Mouse (Mus musculus) brown adipose tissue, adult 24 weeks (tissue): Measurements from ENCODE around the gene Ccdc181. TPM values are rescaled to one million over a fixed set of nuclear protein-coding genes. Genes with fewer than 3 reads are reported as not detected.
"Not testable (repeated sequence)": the region's sequence is repeated elsewhere in the genome, so short reads cannot be mapped to it uniquely, and the experiment has no call there.

Experiments
- H3K27ac ChIP-seq: fragments of 200-500 bp; replicated peaks from 2 replicates; pipeline ENCODE4 v1.5.1; 2012; ENCODE audit warnings: low read depth, mild to moderate bottlenecking, low read length
- H3K4me1 ChIP-seq: fragments of 200-500 bp; 2 replicates; pipeline ENCODE4 v1.6.1; 2012; ENCODE audit warnings: low read length, mixed read lengths; ENCODE audit not compliant: control insufficient read depth, insufficient read depth, insufficient read length
- H3K4me3 ChIP-seq: fragments of 200-500 bp; 2 replicates; pipeline ENCODE4 v1.5.1; 2012; ENCODE audit warnings: low read depth, mild to moderate bottlenecking, low read length, moderate library complexity; ENCODE audit not compliant: insufficient read depth
- polyA plus RNA-seq: library from polyadenylated mRNA; stranded (reverse); fragments of >200 nt; gene quantifications from 2 replicates; pipeline ENCODE4 v1.2.4, GENCODE M21; 2012; ENCODE audit not compliant: missing spikeins, insufficient read depth, insufficient read length

Ccdc181 gene
- polyA plus RNA-seq = 7.7 and 8.3 TPM in 2 replicates

DNA sequence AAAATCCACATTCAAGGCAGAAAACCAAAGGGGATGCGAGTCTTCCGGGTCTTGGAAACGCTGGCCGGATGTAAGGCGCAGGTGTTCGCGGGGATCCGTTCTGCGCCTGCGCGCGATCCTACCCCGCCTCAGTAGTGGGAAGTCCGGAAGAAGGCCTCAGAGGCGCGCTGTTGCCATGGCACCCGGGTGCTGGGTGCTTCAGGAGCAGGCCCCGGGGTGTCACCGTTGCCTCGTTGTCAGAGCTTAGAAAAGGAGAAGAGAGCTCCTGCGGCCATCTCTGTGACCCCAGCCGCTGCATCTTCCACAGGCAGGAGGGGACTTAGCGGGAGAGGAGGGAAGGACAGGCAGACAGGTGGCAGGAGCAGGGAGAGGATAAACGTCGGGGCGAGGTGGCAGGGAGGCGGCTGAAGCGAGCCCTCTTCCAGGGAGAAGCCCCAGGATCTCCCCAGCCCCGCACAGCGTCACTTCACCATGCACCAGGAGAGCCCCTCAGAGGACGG is at the start of gene Ccdc181:
TSS of gene Ccdc181 (plus strand) at position 131 of the 500 bp plus-strand sequence.
- Histone ChIP-seq H3K4me3 (peak within 1 kb of the TSS; percentile 80), H3K27ac (no peak within 1 kb of the TSS)

GRCm38 (mm10) chr1:164231937-164232570 is 43.3 kb upstream of the Ccdc181 start:
- not testable (repeated sequence) for H3K4me3 ChIP-seq, H3K27ac ChIP-seq, H3K4me1 ChIP-seq

More for the DNA sequence above, at the start of gene Ccdc181:
- no peaks in the 10 kb centered on the region for H3K4me1 ChIP-seq

GRCm38 (mm10) chr1:164233447-164233846 is 41.9 kb upstream of the Ccdc181 start:
- Histone ChIP-seq H3K4me3 (no peak overlapping the region), H3K4me1 (no peaks in the 10 kb centered on the region), H3K27ac (no peak overlapping the region)

DNA sequence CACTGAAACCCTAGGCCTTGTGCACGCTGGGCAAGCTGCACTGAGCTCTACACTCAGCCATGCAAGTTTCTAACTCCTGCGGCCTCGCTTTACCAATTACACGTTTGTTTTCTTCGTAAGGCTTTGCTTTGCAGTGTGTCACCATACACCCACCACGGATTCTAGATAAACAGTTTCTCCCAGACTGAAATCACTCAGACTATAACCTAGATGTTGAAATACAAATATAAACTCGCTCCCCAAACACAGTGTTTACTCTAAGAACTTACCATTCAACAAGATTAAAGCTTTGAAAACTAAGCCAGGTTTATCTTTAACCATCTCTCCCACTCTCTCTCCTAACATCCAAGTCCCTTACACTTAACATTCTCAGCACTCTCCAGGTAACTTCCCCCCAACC is 40.3 kb upstream of the Ccdc181 start:
- no peak overlapping the region for H3K4me3 ChIP-seq
- H3K4me1 ChIP-seq = no peaks in the 10 kb centered on the region
- no peak overlapping the region for H3K27ac ChIP-seq

DNA sequence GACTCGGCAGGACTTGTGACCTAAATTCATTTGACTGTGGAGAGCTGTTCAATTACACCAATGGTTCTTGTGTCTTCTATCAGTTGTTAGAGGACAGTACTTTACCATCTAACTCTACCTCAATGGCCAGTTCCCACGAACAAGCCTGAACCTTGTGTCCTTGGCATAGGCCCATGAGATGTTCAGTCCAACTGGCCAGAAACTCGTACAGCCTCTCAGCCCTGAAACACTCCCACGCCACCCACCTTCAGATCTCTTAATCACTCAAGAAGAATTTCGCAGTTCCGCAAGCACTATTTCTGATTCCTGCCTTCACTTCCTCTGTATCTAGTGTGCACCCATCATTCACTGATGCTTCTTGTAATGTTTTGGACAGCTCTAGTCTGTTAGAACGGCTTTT is 39.3 kb upstream of the Ccdc181 start:
- H3K4me1 ChIP-seq = no peaks in the 10 kb centered on the region
- no peak overlapping the region for H3K27ac ChIP-seq
- H3K4me3 ChIP-seq = no peak overlapping the region

GRCm38 (mm10) chr1:164241494-164241893 is 33.9 kb upstream of the Ccdc181 start:
- Histone ChIP-seq H3K4me1 (no peaks in the 10 kb centered on the region), H3K4me3 (no peak overlapping the region), H3K27ac (no peak overlapping the region)

- H3K27ac ChIP-seq = no peak overlapping the region
- no peaks in the 10 kb centered on the region for H3K4me1 ChIP-seq
These were observed 32.6 kb upstream of the Ccdc181 start for GRCm38 (mm10) chr1:164242809-164243208.

GRCm38 (mm10) chr1:164247442-164247841 is 27.9 kb upstream of the Ccdc181 start:
- peak overlapping the region; percentile 82 for H3K4me3 ChIP-seq
- H3K27ac ChIP-seq = peak overlapping the region; percentile 93
- H3K4me1 ChIP-seq = no peaks in the 10 kb centered on the region

More at GRCm38 (mm10) chr1:164242809-164243208, 32.6 kb upstream of the Ccdc181 start:
- no peak overlapping the region for H3K4me3 ChIP-seq

- H3K4me1 ChIP-seq = no peaks in the 10 kb centered on the region
- H3K4me3 ChIP-seq = peak overlapping the region; percentile 82
- H3K27ac ChIP-seq = peak overlapping the region; percentile 93
These were observed 27.4 kb upstream of the Ccdc181 start for GRCm38 (mm10) chr1:164247971-164248370.

- no peaks in the 10 kb centered on the region for H3K4me1 ChIP-seq
- H3K27ac ChIP-seq = peak within 1 kb of the TSS; percentile 93
- peak within 1 kb of the TSS; percentile 82 for H3K4me3 ChIP-seq
These were observed 26.7 kb upstream of the Ccdc181 start, which contains the start of gene Slc19a2 for GRCm38 (mm10) chr1:164248465-164249331. TSS of gene Slc19a2 (plus strand) at chr1:164249046.

- Histone ChIP-seq H3K4me3 (peak overlapping the region; percentile 76), H3K4me1 (no peaks in the 10 kb centered on the region), H3K27ac (no peak overlapping the region)
These were observed 26.1 kb upstream of the Ccdc181 start for GRCm38 (mm10) chr1:164249332-164249711.

GRCm38 (mm10) chr1:164250391-164251150 is 24.8 kb upstream of the Ccdc181 start:
- H3K4me1 ChIP-seq = no peaks in the 10 kb centered on the region
- 0 out of 2 replicates have a peak overlapping the region, but pooled peaks have one; percentile 76 for H3K4me3 ChIP-seq
- no peak overlapping the region for H3K27ac ChIP-seq

DNA sequence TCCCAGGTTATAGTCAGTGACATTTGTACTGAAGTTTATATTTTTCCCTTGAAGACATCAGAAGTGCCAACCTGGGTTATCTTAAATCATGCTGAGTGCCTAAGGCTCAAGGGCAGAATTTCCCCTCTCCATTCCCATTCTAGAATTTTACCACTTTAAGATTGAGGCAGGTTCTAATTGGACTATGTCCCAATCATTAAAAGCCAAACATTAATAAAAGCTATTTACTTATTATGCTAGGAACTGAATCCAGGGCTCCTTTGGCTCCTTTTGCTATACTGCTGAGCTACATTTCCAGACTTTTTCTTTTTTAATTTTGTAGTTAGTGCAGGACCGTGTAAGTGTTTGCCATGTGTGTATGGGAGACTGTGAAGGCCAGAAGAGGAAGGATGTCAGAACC is 23.9 kb upstream of the Ccdc181 start:
- H3K4me1 ChIP-seq = no peaks in the 10 kb centered on the region
- no peak overlapping the region for H3K27ac ChIP-seq
- no peak overlapping the region for H3K4me3 ChIP-seq

DNA sequence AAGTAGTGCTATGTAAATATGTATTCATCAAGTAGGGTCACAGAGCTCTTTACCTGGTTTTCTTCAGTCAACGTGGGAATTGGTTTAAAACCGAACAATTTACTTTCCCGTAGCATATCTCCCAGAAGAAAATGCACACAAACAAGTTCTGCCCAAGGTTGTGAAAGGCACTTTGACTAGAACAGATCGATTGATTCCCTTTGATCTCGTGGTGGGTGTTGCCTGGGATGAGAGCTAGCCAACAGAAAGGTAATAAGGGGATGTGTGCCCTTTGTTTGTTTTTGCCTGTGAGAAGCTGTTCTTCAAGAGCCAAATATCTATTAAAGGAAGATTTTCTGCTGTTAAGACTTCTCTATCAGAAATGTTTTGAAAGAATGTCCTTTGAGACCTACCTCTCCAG is 22.8 kb upstream of the Ccdc181 start:
- Histone ChIP-seq H3K4me1 (no peaks in the 10 kb centered on the region), H3K4me3 (no peak overlapping the region), H3K27ac (no peak overlapping the region)

DNA sequence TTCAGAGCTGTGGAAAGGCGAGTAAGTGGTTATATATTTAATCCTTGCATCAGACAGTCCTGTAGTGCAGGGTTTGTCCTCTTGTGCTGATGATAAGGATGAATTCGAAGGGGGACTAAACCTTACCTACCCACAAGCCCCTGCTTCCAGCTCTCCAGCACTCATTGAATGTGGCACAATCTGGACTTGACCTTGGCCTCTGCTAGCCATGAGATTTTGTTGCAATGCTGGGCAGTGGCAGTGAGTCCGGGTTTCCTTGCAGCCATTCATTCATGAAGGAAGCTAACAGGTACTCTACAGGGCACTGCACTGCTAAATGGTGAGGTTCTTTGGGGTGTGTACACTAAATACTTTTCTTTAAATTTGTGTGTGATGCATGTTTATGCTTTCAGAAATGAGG is 20.5 kb upstream of the Ccdc181 start:
- Histone ChIP-seq H3K4me3 (no peak overlapping the region), H3K27ac (no peak overlapping the region), H3K4me1 (no peaks in the 10 kb centered on the region)
